Mouse (Mus musculus) v-Abl transformed pro-B cells (cell line): ENCODE data around the gene Adam6b.

Experiments used
- in situ Hi-C, 2 experiments: fragments of 400-800 bp; cut with MboI; formaldehyde crosslinking; loops; one replicate each; pipeline ENCODE4 v1.15.1; 2025; ENCODE audit not compliant: unreplicated experiment in 2 of 2

Adam6b gene

GRCm38 (mm10) chr12:113489211-113489610, at the start of gene Adam6b:
Gene Adam6b, plus strand, starts transcription at chr12:113489511.
- in situ Hi-C loops = loop anchor here (5.0 to 25.0 kb wide), 6 partner anchors 93 to 1123 kb away; no protein-coding TSS in a partner anchor

GRCm38 (mm10) chr12:113446061-113446460, 43.2 kb upstream of the Adam6b start:
- in situ Hi-C loops = no loop called here

- in situ Hi-C loops = loop anchor here in 1 of 2 experiments (25.0 kb wide), 1 partner anchor 1136 kb away; no protein-coding TSS in a partner anchor
Observed at GRCm38 (mm10) chr12:113476164-113476563, 13.1 kb upstream of the Adam6b start.

GRCm38 (mm10) chr12:113482147-113482546, 7.2 kb upstream of the Adam6b start:
- in situ Hi-C loops = loop anchor here (5.0 to 25.0 kb wide), 6 partner anchors 50 to 1130 kb away; no protein-coding TSS in a partner anchor

GRCm38 (mm10) chr12:113482661-113483389, 6.5 kb upstream of the Adam6b start:
- in situ Hi-C loops = loop anchor here (5.0 to 25.0 kb wide), 6 partner anchors 51 to 1129 kb away; no protein-coding TSS in a partner anchor

GRCm38 (mm10) chr12:113483492-113484162, 5.7 kb upstream of the Adam6b start:
- in situ Hi-C loops = loop anchor here (5.0 to 25.0 kb wide), 6 partner anchors 51 to 1129 kb away; no protein-coding TSS in a partner anchor

GRCm38 (mm10) chr12:113484971-113485485, 4.3 kb upstream of the Adam6b start:
- in situ Hi-C loops = loop anchor here (5.0 to 25.0 kb wide), 8 partner anchors 53 to 1127 kb away; no protein-coding TSS in a partner anchor

GRCm38 (mm10) chr12:113487693-113488092, 1.6 kb upstream of the Adam6b start:
- in situ Hi-C loops = loop anchor here (5.0 to 25.0 kb wide), 6 partner anchors 95 to 1125 kb away; no protein-coding TSS in a partner anchor

GRCm38 (mm10) chr12:113525901-113526300, 36.6 kb downstream of the Adam6b start:
- in situ Hi-C loops = no loop called here
